Mouse (Mus musculus) regulatory T cell (primary cell): ENCODE measurements around the gene Mst1r.

Experiments
- in situ Hi-C: fragments of 300-600 bp; cut with MboI, MseI; formaldehyde crosslinking; loops from one replicate; pipeline ENCODE4 v1.15.1; 2025; ENCODE audit warnings: high pct_unique_total_duplicates

The Mst1r gene

DNA sequence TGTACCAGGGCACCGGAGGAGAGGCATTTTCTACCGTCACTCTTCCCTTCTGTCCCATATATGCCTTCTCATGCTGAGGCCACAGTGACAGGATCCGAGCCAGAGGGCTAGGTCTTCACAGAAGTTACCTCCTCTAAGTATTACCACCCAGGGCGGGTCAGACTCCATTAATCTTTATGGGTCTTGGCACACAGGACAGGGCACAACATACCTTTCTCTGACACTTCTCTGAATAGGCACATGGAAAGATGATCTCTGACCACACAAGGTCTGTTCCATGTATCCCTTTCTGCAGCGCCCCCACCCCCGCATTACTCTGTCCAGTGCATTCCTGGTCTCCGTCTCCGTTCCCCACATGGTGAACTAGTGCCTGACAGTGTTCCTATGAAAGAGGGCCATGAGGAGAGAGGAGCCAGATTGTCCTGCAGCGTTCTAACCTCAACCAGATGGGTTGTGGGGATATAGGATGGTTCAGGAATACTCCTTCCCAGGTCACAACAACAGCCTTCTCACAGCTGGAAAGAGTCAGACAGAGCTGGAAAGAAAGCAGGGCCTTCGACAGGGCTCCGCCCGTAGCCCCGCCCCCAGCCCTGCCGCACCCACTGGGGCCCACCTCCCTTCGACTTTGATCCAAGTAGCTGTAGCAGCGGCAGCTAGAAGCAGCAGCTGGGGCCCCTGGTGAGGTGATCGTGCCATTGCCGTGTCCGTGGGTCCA lies at the start of gene Mst1r:
Mst1r (plus strand) TSS at position 622 of the 715 bp plus-strand sequence.
- in situ Hi-C loops, result no loop called here

DNA sequence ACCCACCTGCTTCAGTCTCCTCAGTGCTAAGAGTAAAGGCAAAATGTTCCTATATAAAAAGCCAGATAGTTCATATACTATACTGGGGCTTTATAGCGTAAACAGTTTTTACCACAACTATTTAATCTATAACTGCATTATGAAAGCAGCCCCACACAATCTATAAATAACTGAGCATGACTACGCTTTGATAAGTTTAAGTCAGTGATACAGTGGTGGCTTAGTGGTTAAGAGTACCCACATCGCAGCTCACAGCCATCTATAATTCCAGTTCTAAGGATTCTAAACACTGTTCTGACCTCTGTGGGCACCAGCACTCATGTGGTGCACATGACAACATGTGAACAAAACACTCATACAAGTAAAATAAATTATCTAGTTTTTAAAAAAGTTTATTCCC lies 48.3 kb upstream of the Mst1r start:
- in situ Hi-C loops, result no loop called here

DNA sequence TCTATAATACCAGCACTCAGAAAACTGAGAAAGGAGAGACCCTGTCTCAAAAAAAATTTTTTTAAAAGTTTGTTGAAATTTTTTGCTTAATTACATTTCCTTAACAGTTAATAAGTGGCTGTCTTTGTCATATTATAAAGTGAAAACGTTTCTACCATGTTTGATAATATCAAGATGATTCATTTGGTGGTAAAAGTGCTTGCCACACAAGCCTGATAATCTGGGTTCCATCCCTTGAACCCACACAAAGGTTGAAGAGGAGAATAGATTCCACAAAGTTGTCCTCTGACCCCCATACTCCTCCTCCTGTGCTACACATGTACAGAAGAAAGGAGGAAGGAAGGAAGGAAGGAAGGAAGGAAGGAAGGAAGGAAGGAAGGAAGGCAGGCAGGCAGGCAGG lies 42.2 kb upstream of the Mst1r start:
- in situ Hi-C loops, result no loop called here

DNA sequence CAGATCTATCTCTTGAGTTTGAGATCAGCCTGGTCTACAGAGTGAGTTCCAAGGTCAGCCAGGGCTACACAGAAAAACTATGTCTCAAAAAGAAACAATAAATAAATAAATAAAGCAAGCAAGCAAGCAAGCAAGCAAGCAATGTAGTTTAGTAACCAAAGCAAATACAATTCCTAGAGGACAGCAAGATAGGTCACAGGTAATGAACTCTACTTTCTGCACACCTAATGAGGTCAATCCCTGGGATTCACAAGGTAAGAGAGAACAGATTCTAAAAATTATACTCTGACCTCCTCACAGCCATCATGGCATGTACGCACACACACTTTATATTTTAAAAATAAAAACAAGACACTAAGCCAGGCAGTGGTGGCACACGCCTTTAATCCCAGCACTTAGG lies 40.6 kb upstream of the Mst1r start:
- in situ Hi-C loops, result no loop called here

DNA sequence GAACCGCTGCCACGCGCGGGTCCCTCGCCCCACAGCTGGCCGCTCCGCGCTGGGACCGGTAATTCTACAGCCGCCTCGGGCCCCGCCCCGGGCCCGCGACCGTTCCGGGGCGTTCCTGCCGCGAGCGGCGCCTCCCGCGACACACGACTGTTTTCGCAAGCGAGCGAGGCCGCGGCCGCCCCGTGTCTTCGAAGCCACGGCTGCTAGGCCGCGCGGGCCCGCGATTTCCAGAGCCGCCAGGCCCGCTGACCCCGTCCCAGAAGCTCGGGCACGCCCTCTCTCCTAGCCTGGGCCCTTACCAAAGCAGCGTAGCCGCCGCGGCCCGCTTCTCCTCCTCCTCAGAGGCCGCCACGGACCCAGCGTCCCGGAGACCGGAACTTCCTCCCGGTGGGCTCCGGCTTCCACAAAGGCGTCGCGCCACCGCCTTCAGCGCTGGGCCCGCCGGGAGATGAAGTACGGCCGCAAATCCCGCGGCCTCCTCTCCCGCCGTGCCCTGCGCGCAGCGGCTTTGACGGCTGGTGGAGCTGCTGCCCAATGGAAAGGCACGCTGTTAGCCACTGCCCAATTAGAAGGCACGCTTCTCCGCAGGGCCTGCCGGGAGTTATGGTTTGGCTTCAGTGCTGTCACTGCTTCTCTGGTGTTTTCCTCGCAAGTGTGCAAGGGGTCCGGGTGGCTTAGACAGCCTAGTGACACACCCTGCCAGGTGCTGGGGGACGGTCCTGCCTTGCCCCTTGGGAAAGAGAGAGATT lies 34.1 kb upstream of the Mst1r start:
- in situ Hi-C loops, result loop anchor here (5.0 kb wide), 1 partner anchor 320 kb away; the partner anchor contains the start of gene Rassf1

DNA sequence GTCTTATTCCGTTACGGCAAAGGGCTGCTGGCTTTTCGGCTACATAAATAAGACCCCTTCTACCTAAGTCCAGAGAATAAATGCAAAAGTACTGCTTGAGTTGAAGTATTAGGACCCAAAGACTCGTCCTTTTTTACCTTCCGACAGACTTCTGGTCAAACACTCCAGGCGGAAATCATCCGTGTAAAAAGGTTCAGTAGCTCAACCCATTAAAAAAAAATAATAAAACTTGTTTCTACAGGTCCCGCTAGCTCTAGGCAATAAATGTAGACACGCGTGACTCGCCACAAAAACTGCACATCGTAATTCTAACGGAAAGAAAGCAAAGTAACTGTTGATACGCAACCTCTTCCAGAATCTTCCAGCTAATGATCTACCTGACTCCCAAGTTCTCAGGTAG lies 33.5 kb upstream of the Mst1r start, which contains the start of gene Rbm6:
Rbm6 (minus strand) TSS at position 101 of the 400 bp plus-strand sequence.
- in situ Hi-C loops, result loop anchor here (5.0 kb wide), 1 partner anchor 321 kb away; the partner anchor contains the start of gene Rassf1

DNA sequence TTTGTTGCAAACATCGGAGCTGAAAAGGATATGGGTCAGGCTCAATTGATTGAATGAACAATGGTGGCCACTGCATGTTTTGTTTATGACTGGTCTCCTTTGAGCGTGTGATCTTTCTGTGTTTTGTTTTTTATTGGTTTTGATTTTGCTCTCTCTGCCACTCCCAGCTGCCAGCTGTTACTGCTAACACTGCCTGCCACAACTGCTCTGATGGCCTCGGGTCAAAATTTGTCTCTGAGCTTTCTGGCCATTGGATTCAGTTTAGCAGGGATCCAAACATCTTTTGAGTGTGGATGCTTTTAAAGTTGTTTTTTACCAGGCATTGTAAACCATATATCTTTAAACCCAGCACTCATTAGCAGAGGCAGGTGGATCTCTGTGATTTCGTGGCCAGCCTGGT lies 26.3 kb upstream of the Mst1r start:
- in situ Hi-C loops, result no loop called here

DNA sequence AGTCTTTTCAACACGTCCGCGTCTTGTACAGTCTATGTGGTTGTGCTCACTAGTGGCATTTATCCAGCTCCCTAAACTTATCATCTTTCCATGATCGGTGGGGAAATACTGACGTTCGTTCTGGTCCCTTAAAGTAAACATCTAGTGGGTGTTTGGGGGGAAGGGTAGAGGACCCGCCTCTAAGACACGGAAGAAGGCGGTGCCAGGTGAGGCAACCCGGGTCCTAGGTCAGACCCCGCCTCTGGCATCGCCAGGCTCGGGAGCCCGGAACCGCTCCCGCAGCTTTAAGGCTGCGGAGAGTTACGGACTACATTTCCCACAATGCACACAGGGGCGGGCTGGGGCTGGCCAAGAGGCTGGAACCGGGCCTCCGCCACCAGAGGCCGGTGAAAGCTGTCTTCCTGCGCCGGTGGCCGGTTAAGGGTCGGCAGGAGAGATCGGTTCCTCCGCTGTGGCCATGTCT lies 18.8 kb upstream of the Mst1r start, which contains the start of gene Mon1a:
Mon1a (plus strand) TSS at position 348 of the 463 bp plus-strand sequence.
- in situ Hi-C loops, result no loop called here

DNA sequence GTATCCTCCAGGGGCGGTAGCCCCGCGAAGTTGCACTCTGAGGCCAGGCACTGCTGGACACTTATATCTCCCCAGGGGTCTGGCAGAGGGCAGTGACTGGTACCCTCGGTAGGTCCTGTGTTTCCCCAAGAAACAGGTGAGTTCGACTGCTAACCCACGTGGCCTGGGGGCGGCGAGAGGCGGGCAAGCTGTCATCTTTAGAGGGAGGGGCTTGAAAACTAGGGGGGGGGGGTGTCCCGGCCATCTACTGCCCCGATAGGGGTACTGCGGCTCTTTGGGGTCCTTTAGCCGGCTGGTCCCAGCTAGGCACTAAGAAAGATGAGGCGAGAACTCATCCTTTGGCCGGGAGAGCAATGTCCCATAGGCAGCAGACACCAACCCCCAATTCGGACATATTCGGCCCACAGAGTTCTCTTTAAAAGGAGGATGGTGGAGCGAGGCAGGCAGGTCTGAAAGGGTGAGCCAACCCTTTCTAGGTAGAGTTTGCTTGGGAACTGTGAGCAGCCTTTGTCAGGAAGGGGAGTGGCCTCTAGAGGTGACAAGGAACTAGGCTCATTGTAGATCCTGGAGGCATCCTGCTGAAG lies 18.3 kb upstream of the Mst1r start:
- in situ Hi-C loops, result no loop called here

DNA sequence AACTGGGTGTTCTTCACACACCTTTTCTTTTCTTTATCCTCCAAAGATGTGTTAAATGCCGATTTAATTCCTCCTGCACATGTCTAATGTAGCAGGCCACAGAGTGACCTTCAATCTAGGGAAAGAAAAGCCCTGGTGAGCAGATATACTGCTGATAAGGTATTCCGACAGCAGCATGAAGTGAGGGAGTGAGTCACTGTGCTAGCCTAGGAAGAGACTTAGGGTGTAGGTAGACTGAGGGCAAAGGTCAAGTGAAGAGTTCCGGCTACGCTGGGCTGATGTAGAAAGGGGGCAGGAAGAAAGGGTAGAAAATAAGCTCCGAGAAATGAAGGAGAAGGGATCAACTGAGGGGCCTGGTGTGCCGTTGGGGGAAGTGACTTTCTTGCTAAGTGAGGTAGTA lies 16.4 kb upstream of the Mst1r start:
- in situ Hi-C loops, result no loop called here

DNA sequence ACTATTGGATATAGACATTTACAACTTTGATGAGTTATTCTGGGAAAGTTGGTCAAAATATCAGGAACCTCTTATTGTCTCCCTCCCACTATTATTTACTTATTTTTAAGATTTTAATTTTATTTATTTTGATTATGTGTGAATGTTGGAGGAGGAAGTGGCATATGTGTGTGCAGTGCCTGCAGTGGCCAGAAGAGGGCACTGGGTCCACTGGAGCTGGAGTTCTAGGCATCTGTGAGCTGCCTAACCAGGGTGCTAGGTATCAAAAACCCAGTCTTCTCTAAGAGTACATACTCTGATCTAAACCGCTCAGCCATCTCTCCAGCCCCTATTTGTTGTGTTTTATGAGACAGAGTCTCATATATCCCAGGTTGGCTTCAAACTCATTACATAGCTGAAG lies 15.7 kb upstream of the Mst1r start:
- in situ Hi-C loops, result no loop called here

DNA sequence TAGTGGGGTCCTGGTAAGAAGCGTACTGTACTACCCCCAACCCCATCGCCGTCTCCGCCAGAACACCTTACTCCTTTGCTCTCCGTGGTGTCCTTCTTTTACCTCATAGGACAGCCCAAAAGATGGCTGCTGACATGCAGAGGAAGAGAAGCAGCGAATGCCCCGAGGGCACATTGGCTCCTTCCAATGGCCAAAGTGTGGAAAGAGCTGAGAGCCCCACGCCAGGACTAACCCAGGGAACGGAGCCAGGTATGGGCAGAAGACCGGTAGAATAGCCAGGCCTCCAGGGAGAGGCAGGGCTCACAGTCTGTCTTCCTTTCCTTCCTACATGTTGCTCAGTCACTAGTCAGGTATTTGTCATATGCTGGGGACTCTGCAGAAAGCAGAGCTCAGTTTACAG lies 8.1 kb upstream of the Mst1r start:
- in situ Hi-C loops, result no loop called here

DNA sequence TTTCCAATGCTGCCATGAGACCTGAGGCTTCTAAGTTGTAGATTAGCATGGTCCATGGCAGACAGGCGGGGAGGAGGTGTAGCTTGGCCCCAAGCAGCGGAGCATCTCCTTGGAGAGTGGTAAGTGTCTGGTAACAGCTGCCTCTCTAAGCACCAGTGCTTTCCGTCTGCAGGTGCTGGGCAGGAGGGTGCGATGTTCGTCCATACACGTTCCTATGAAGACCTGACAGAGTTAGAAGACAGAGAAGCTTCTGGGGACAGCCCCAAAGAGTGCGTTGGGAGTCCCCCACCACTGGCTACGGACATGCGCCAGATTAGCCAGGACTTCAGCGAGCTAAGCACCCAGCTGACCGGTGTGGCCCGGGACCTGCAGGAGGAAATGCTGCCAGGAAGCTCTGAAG lies 6.8 kb upstream of the Mst1r start:
- in situ Hi-C loops, result no loop called here

DNA sequence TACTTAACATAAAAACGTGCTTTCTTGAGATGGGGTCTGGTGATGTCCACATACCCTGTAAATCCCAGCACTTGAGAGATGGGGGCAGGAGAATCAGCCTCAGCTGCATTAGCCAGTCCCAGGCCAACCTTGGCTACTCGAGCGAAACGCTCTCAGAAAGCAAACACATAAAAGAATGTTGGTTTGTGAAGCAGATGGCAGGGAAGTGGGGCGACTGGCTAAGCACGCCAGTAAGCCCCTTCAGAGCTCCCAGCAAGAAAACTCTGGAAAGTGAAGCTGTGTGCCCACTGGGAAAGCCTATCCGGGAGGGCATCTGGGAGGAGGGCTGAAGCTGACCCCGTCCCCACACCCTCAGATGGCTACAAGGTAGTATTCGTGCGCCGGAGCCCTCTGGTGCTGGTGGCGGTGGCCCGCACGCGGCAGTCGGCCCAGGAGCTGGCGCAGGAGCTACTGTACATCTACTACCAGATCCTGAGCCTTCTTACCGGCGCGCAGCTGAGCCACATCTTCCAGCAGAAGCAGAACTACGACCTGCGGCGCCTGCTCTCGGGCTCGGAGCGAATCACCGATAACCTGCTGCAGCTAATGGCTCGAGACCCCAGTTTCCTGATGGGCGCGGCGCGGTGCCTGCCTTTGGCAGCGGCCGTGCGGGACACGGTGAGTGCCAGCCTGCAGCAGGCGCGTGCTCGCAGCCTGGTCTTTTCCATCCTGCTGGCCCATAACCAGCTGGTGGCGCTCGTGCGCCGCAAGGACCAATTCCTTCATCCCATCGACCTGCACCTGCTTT lies 5.6 kb upstream of the Mst1r start:
- in situ Hi-C loops, result no loop called here

DNA sequence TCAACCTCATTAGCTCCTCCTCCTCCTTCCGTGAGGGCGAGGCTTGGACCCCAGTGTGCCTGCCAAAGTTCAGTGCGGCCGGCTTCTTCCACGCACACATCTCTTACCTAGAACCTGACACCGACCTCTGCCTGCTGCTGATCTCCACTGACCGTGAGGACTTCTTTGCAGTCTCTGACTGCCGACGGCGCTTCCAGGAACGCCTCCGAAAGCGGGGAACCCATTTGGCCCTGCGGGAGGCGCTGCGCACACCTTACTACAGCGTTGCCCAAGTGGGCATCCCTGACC lies 5.1 kb upstream of the Mst1r start:
- in situ Hi-C loops, result no loop called here

DNA sequence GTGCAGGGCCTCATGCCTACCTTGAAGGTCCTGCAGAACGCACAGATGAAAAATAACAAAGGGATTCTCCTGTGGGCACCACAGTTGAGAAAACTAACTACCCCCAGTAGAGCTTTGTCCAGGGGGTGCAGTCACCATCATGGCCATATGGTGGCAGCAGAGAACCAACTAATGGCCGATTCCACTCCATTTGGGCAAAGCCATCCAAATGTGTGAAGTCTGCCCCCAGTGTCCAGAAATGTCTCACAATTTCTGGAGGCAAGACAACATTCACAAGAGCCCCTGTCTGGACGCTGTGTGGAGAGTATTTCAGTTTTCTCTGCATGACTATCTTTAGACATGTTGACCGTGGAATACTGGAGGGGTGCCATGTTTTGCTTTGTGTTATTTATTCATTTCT lies 1.9 kb upstream of the Mst1r start:
- in situ Hi-C loops, result no loop called here

DNA sequence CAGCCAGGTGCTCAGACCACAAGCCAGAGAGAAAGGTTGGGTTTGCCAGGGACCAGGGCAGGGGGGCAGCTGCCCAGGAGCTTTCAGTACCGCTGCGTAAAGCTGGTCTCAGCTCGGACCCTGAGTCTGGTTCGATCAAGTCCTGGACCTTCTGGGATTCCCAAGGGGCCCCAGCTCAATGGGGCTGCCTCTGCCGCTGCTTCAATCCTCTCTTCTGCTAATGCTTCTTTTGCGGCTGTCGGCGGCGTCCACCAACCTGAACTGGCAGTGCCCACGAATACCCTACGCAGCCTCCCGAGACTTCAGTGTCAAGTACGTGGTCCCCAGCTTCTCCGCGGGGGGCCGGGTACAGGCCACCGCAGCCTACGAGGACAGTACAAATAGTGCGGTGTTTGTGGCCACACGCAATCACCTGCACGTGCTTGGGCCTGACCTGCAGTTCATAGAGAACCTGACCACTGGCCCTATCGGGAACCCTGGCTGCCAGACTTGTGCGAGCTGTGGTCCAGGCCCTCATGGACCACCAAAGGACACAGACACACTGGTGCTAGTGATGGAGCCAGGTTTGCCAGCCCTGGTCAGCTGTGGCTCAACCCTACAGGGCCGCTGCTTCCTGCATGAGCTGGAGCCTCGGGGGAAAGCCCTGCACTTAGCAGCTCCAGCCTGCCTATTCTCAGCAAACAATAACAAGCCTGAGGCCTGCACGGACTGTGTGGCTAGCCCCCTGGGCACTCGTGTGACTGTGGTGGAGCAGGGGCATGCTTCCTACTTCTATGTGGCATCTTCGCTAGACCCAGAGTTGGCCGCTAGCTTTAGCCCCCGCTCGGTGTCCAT lies 511 bp downstream of the Mst1r start:
- in situ Hi-C loops, result no loop called here

DNA sequence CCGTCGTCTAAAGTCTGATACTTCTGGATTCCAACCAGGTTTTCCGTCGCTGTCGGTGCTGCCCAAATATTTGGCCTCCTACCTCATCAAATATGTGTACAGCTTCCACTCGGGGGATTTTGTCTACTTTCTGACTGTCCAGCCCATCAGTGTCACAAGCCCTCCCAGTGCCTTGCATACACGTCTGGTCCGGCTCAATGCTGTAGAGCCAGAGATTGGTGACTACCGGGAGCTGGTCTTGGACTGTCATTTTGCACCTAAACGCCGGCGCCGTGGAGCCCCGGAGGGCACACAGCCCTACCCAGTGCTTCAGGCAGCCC lies 1.1 kb downstream of the Mst1r start:
- in situ Hi-C loops, result no loop called here

DNA sequence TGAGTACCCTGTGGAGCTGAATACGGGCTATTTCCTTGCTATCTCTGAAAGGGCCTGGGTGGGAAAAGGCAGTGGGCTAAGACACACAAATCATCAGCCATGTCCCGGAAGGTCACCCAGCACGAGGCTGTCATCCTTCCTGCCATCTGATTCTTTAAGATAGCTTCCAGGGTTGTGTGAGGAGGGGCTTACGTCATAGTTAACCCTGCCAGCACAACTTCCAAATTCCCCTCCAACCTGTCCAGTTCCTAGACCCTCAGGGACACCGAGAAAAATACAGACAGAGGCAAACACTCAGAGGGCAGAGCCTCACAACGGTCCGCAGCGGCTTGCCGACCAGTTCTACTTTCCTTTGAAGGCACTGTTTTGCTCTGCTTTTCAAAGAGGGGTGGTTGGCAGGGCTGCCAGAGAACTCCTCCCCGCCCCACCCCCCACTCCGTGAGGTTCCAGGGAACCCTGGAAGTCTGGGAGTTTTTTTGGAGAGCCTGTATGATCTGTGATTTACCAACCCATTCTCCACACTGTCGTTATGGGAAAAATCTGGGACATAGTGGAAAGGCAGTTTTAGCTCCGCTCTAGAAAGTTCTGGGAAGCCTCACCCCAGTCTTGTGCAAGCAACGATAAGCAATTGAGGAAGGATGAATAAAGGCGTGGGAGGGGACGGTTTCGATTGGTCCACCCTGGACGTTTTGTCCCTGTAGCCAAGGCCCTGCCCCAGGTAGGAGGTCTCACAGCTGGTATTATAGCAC lies 1.9 kb downstream of the Mst1r start:
- in situ Hi-C loops, result no loop called here

DNA sequence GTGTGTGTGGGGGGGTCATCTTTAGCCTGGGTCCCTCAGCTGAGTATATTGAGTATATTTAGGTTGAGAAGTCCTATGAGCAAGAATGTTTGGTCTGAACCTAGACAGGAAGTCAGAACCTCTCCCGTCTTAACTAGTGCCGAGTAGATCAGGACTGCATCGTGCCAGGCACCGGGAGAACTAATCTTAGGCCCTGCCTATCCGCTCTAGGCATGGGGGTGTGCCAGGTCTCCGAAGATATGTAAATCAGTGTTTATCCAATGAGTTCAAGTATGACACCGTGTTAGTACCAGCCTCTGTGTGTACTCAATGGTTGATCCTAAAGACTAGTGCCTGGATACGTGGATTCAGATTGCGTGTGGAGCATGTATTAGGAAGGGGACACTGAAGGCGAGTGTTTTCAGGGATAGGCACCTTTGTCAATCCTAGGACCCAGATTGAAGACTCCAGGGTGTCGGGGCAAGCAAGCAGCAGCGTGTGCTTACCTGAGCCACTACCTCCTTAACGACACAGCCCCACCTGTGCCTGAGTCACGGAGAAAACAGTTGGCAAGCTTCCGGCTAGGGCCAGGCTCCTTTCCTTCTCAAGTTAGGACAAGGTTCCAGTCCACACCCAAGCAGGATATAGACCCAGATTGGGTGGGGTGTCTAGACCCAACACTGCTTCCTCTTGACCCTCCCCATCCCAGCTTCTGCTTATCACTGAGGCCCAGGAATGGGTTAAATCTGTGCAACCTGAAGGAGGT lies 3.5 kb downstream of the Mst1r start:
- in situ Hi-C loops, result loop anchor here (5.0 kb wide), 1 partner anchor 157 kb away; no protein-coding TSS in a partner anchor
